Mouse (Mus musculus): ENCODE measurements around the gene Ttc28. TPM values are rescaled to one million over a fixed set of nuclear protein-coding genes. Genes with fewer than 3 reads are reported as not detected.

The Ttc28 gene
- polyA plus RNA-seq, 1 experiment from 2014 or later: 17.8 TPM

- no peak overlapping the region for H3K9ac ChIP-seq (replicated peaks; ENCODE audit: low read depth, low read length)
- no peaks in the 10 kb centered on the region for H3K27me3 ChIP-seq (ENCODE audit: control insufficient read depth, insufficient read depth, low read length)
- no peak overlapping the region for H3K27ac ChIP-seq (ENCODE audit: low read length)
- no peaks in the 10 kb centered on the region for H3K9me3 ChIP-seq (ENCODE audit: control insufficient read depth, low read depth, low read length)
- WGBS: 39% methylated on average over 7 of the region's 7 CpGs
- H3K4me2 ChIP-seq (replicated peaks; ENCODE audit: low read depth, low read length): no peak overlapping the region
- no peaks in the 10 kb centered on the region for H3K36me3 ChIP-seq (ENCODE audit: control insufficient read depth, insufficient read depth, low read length)
- peaks cover 11% of the 10 kb centered on the region; the same call in 1 of the 2 replicates for H3K4me1 ChIP-seq (ENCODE audit: control insufficient read depth, insufficient read depth, low read length)
- no peak for ATAC-seq (ENCODE audit: insufficient number of reproducible peaks, insufficient read depth, low FRiP score, low read depth)
- H3K4me3 ChIP-seq (ENCODE audit: low read depth, low read length): no peak overlapping the region
Observed at GRCm38 (mm10) chr5:111113183-111113582, 233.6 kb downstream of the Ttc28 start.

GRCm38 (mm10) chr5:111113694-111114375, 234.2 kb downstream of the Ttc28 start:
- H3K9ac ChIP-seq (replicated peaks; ENCODE audit: low read depth, low read length): no peak overlapping the region
- no peaks in the 10 kb centered on the region for H3K9me3 ChIP-seq (ENCODE audit: control insufficient read depth, low read depth, low read length)

GRCm38 (mm10) chr5:111114597-111114996, 235.0 kb downstream of the Ttc28 start:
- ATAC-seq (ENCODE audit: insufficient number of reproducible peaks, insufficient read depth, low FRiP score, low read depth): no peak
- WGBS: 82% methylated on average over 10 of the region's 10 CpGs
- Histone ChIP-seq H3K9me3 (ENCODE audit: control insufficient read depth, low read depth, low read length) (no peaks in the 10 kb centered on the region), H3K27ac (ENCODE audit: low read length) (no peak overlapping the region), H3K36me3 (ENCODE audit: control insufficient read depth, insufficient read depth, low read length) (no peaks in the 10 kb centered on the region), H3K4me3 (ENCODE audit: low read depth, low read length) (no peak overlapping the region), H3K9ac (replicated peaks; ENCODE audit: low read depth, low read length) (no peak overlapping the region), H3K27me3 (ENCODE audit: control insufficient read depth, insufficient read depth, low read length) (no peaks in the 10 kb centered on the region), H3K4me2 (replicated peaks; ENCODE audit: low read depth, low read length) (no peak overlapping the region), H3K4me1 (ENCODE audit: control insufficient read depth, insufficient read depth, low read length) (peaks cover 11% of the 10 kb centered on the region; the same call in 1 of the 2 replicates)

More at GRCm38 (mm10) chr5:111113694-111114375, 234.2 kb downstream of the Ttc28 start:
- Histone ChIP-seq H3K4me3 (ENCODE audit: low read depth, low read length) (no peak overlapping the region), H3K27ac (ENCODE audit: low read length) (no peak overlapping the region), H3K4me1 (ENCODE audit: control insufficient read depth, insufficient read depth, low read length) (peaks cover 11% of the 10 kb centered on the region; the same call in 1 of the 2 replicates), H3K4me2 (replicated peaks; ENCODE audit: low read depth, low read length) (no peak overlapping the region), H3K27me3 (ENCODE audit: control insufficient read depth, insufficient read depth, low read length) (no peaks in the 10 kb centered on the region), H3K36me3 (ENCODE audit: control insufficient read depth, insufficient read depth, low read length) (no peaks in the 10 kb centered on the region)
- 47% methylated on average over 8 of the region's 8 CpGs for WGBS
- ATAC-seq (ENCODE audit: insufficient number of reproducible peaks, insufficient read depth, low FRiP score, low read depth): 0 out of 2 replicates have a peak, but pooled peaks have one; percentile 77

GRCm38 (mm10) chr5:111115519-111116350, 236.1 kb downstream of the Ttc28 start:
- Histone ChIP-seq H3K4me1 (ENCODE audit: control insufficient read depth, insufficient read depth, low read length) (peaks cover 11% of the 10 kb centered on the region; the same call in 1 of the 2 replicates), H3K9ac (replicated peaks; ENCODE audit: low read depth, low read length) (no peak overlapping the region), H3K27ac (ENCODE audit: low read length) (peak overlapping the region; percentile 33; the same call in 1 of the 2 replicates), H3K4me3 (ENCODE audit: low read depth, low read length) (no peak overlapping the region), H3K36me3 (ENCODE audit: control insufficient read depth, insufficient read depth, low read length) (no peaks in the 10 kb centered on the region), H3K27me3 (ENCODE audit: control insufficient read depth, insufficient read depth, low read length) (no peaks in the 10 kb centered on the region), H3K9me3 (ENCODE audit: control insufficient read depth, low read depth, low read length) (no peaks in the 10 kb centered on the region), H3K4me2 (replicated peaks; ENCODE audit: low read depth, low read length) (no peak overlapping the region)
- no peak for ATAC-seq (ENCODE audit: insufficient number of reproducible peaks, insufficient read depth, low FRiP score, low read depth)
- WGBS: 65% methylated on average over 15 of the region's 15 CpGs

GRCm38 (mm10) chr5:111119805-111120204, 240.2 kb downstream of the Ttc28 start:
- Histone ChIP-seq H3K9me3 (ENCODE audit: control insufficient read depth, low read depth, low read length) (no peaks in the 10 kb centered on the region), H3K27ac (ENCODE audit: low read length) (no peak overlapping the region), H3K36me3 (ENCODE audit: control insufficient read depth, insufficient read depth, low read length) (no peaks in the 10 kb centered on the region), H3K27me3 (ENCODE audit: control insufficient read depth, insufficient read depth, low read length) (no peaks in the 10 kb centered on the region), H3K4me1 (ENCODE audit: control insufficient read depth, insufficient read depth, low read length) (peaks cover 13% of the 10 kb centered on the region; the same call in 1 of the 2 replicates), H3K4me2 (replicated peaks; ENCODE audit: low read depth, low read length) (no peak overlapping the region), H3K4me3 (ENCODE audit: low read depth, low read length) (no peak overlapping the region), H3K9ac (replicated peaks; ENCODE audit: low read depth, low read length) (no peak overlapping the region)
- ATAC-seq (ENCODE audit: insufficient number of reproducible peaks, insufficient read depth, low FRiP score, low read depth): no peak
- 84% methylated on average over 3 of the region's 3 CpGs for WGBS

- Histone ChIP-seq H3K4me2 (replicated peaks; ENCODE audit: low read depth, low read length) (no peak overlapping the region), H3K36me3 (ENCODE audit: control insufficient read depth, insufficient read depth, low read length) (no peaks in the 10 kb centered on the region), H3K4me3 (ENCODE audit: low read depth, low read length) (no peak overlapping the region), H3K9me3 (ENCODE audit: control insufficient read depth, low read depth, low read length) (no peaks in the 10 kb centered on the region), H3K4me1 (ENCODE audit: control insufficient read depth, insufficient read depth, low read length) (peaks cover 11% of the 10 kb centered on the region; the same call in 1 of the 2 replicates), H3K27ac (ENCODE audit: low read length) (no peak overlapping the region), H3K27me3 (ENCODE audit: control insufficient read depth, insufficient read depth, low read length) (no peaks in the 10 kb centered on the region), H3K9ac (replicated peaks; ENCODE audit: low read depth, low read length) (no peak overlapping the region)
- 86% methylated on average over 7 of the region's 7 CpGs for WGBS
- ATAC-seq (ENCODE audit: insufficient number of reproducible peaks, insufficient read depth, low FRiP score, low read depth): no peak
Observed at GRCm38 (mm10) chr5:111120298-111120697, 240.7 kb downstream of the Ttc28 start.

- H3K9ac ChIP-seq (replicated peaks; ENCODE audit: low read depth, low read length): no peak overlapping the region
- 62% methylated on average over 10 of the region's 10 CpGs for WGBS
Observed at GRCm38 (mm10) chr5:111120705-111121420, 241.3 kb downstream of the Ttc28 start.

More at GRCm38 (mm10) chr5:111120705-111121420, 241.3 kb downstream of the Ttc28 start:
- Histone ChIP-seq H3K36me3 (ENCODE audit: control insufficient read depth, insufficient read depth, low read length) (no peaks in the 10 kb centered on the region), H3K4me3 (ENCODE audit: low read depth, low read length) (no peak overlapping the region), H3K27ac (ENCODE audit: low read length) (no peak overlapping the region), H3K27me3 (ENCODE audit: control insufficient read depth, insufficient read depth, low read length) (no peaks in the 10 kb centered on the region), H3K9me3 (ENCODE audit: control insufficient read depth, low read depth, low read length) (no peaks in the 10 kb centered on the region), H3K4me1 (ENCODE audit: control insufficient read depth, insufficient read depth, low read length) (peaks cover 7% of the 10 kb centered on the region; the same call in 1 of the 2 replicates), H3K4me2 (replicated peaks; ENCODE audit: low read depth, low read length) (no peak overlapping the region)
- no peak for ATAC-seq (ENCODE audit: insufficient number of reproducible peaks, insufficient read depth, low FRiP score, low read depth)

All from stomach, embryonic 14.5 days (tissue).